Mouse (Mus musculus): ENCODE measurements around the gene Olfr855.

The Olfr855 gene

DNA sequence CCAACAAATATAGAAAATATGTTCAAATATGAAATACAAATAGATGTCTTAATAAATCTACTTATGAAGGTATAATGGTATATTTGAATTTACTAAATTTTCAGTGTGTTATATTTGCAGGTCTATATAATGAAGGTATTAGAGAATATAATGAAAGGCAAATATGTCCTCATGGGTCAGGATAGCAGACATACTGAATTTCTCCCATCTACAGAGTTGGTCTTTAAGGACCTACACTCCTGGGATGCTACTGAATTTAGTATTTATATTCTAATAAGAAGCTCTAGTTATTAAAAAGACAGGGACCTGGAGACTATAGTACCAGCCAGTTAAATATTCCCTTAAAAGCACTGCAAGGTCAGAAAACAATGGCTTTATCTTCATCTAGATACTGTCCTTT, at the start of gene Olfr855:
Gene Olfr855 (plus strand): TSS at position 301 of the 400 bp plus-strand sequence.
- in situ Hi-C loops (cut with MboI; ENCODE audit: low pct_unique_long_range_greater_than_20kb in 1 of 2, low sequenced_read_pairs in 2 of 2, unreplicated experiment in 1 of 2): no loop called here

- in situ Hi-C loops (cut with MboI; ENCODE audit: low pct_unique_long_range_greater_than_20kb in 1 of 2, low sequenced_read_pairs in 2 of 2, unreplicated experiment in 1 of 2): no loop called here
These were observed 41.4 kb upstream of the Olfr855 start, which contains the start of gene Olfr853 for GRCm38 (mm10) chr9:19540976-19541375. Olfr853 (minus strand) TSS chr9:19541076.

GRCm38 (mm10) chr9:19567282-19567681, 15.1 kb upstream of the Olfr855 start, which contains the start of gene Olfr854:
Olfr854 (minus strand) TSS chr9:19567382.
- in situ Hi-C loops (cut with MboI; ENCODE audit: low pct_unique_long_range_greater_than_20kb in 1 of 2, low sequenced_read_pairs in 2 of 2, unreplicated experiment in 1 of 2): no loop called here

DNA sequence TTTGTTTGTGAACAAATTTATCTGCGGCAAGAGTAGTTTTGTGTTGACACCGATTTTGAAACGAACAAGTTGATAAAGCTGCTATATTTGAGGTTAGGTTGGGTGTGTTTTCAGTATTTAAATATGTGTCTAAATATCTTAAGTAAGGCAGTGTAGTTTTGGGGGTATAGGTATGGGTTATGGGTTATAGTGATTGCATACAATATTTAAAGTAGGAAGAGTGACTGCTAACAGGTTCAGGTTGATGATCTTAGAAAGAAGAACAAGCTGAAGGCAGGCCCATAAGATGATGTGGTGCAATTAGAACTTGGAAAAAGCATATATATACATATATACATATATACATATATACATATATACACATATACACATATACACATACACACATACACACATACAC, 38.9 kb downstream of the Olfr855 start:
- in situ Hi-C loops (cut with MboI; ENCODE audit: low pct_unique_long_range_greater_than_20kb in 1 of 2, low sequenced_read_pairs in 2 of 2, unreplicated experiment in 1 of 2): no loop called here

GRCm38 (mm10) chr9:19621843-19622822, 39.7 kb downstream of the Olfr855 start, which contains the start of gene Zfp317:
Zfp317 (plus strand) TSS chr9:19622102.
- in situ Hi-C loops (cut with MboI; ENCODE audit: low pct_unique_long_range_greater_than_20kb in 1 of 2, low sequenced_read_pairs in 2 of 2, unreplicated experiment in 1 of 2): no loop called here

DNA sequence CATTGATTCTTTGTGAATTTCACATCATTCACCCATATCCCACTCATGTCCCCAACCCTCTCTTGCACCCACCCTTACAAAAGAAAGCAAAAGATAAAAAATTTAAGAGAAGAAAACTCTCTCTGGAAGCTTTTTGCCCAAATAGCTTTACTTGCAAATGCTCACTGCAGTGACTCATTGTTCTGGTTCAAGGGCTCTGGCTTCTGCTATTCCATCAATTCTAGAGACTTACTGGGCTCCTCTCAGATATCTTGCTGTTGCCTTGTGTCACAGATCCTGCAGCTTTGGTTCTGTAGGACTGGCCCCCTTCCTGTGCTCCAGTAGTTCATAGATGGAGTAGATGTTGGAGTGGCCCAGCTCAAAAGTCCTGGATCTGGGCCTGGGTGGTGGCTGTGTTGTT, 47.2 kb downstream of the Olfr855 start:
- in situ Hi-C loops (cut with MboI; ENCODE audit: low pct_unique_long_range_greater_than_20kb in 1 of 2, low sequenced_read_pairs in 2 of 2, unreplicated experiment in 1 of 2): no loop called here

Measured in mouse embryonic stem cell (cell line).